Mouse (Mus musculus): ENCODE data around the gene Mapkbp1. TPM values are rescaled to one million over a fixed set of nuclear protein-coding genes. Genes with fewer than 3 reads are reported as not detected.

Gene Mapkbp1
- polyA plus RNA-seq, 1 experiment from 2014 or later: 2.9 TPM

GRCm38 (mm10) chr2:120049632-120050274 is 77.3 kb downstream of the Mapkbp1 start:
- Histone ChIP-seq H3K4me1 (ENCODE audit: control insufficient read depth, insufficient read depth, low read length) (no peaks in the 10 kb centered on the region), H3K9ac (ENCODE audit: low read length) (no peak overlapping the region; the same call in 1 of the 2 replicates), H3K27me3 (ENCODE audit: control insufficient read depth, insufficient read depth, low read length) (no peaks in the 10 kb centered on the region), H3K27ac (replicated peaks; ENCODE audit: low read depth, low read length) (no peak overlapping the region), H3K9me3 (ENCODE audit: control insufficient read depth, low read length) (no peaks in the 10 kb centered on the region), H3K36me3 (ENCODE audit: control insufficient read depth, insufficient read depth, low read length) (no peaks in the 10 kb centered on the region), H3K4me2 (ENCODE audit: low read depth, severe bottlenecking) (no peak overlapping the region), H3K4me3 (ENCODE audit: low read depth, low read length) (no peak overlapping the region)
- WGBS: 60% methylated on average over 10 of the region's 10 CpGs
- ATAC-seq (ENCODE audit: insufficient number of reproducible peaks, low FRiP score, low TSS enrichment, low read depth): no peak
- peak; percentile 61 for DNase-seq (ENCODE audit: low spot score)

DNA sequence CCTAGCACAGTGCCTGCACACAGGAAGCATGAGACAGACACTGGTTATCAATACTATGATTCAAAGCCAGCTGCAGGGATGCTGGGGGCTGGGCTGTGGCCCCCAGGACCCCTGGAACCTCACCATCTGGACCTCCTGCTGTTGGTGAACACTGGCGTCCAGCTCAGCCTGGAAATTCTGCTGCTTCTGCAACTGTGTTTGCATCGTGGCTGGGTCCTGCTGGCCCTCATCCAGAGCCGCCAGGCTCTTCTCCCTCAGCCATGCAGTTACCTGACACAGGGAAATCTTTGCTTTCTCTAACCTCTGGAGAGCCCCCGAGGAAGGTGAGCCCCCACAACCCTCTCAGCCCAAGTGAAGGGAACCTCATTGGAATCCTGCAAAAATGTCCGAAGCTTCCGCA is 78.9 kb downstream of the Mapkbp1 start:
- Histone ChIP-seq H3K9ac (ENCODE audit: low read length) (no peak overlapping the region), H3K27me3 (ENCODE audit: control insufficient read depth, insufficient read depth, low read length) (no peaks in the 10 kb centered on the region), H3K4me3 (ENCODE audit: low read depth, low read length) (no peak overlapping the region), H3K4me1 (ENCODE audit: control insufficient read depth, insufficient read depth, low read length) (no peaks in the 10 kb centered on the region), H3K9me3 (ENCODE audit: control insufficient read depth, low read length) (no peaks in the 10 kb centered on the region), H3K27ac (replicated peaks; ENCODE audit: low read depth, low read length) (no peak overlapping the region), H3K36me3 (ENCODE audit: control insufficient read depth, insufficient read depth, low read length) (no peaks in the 10 kb centered on the region), H3K4me2 (ENCODE audit: low read depth, severe bottlenecking) (no peak overlapping the region)
- DNase-seq (ENCODE audit: low spot score): no peak
- ATAC-seq (ENCODE audit: insufficient number of reproducible peaks, low FRiP score, low TSS enrichment, low read depth): no peak
- 69% methylated on average over 6 of the region's 6 CpGs for WGBS

DNA sequence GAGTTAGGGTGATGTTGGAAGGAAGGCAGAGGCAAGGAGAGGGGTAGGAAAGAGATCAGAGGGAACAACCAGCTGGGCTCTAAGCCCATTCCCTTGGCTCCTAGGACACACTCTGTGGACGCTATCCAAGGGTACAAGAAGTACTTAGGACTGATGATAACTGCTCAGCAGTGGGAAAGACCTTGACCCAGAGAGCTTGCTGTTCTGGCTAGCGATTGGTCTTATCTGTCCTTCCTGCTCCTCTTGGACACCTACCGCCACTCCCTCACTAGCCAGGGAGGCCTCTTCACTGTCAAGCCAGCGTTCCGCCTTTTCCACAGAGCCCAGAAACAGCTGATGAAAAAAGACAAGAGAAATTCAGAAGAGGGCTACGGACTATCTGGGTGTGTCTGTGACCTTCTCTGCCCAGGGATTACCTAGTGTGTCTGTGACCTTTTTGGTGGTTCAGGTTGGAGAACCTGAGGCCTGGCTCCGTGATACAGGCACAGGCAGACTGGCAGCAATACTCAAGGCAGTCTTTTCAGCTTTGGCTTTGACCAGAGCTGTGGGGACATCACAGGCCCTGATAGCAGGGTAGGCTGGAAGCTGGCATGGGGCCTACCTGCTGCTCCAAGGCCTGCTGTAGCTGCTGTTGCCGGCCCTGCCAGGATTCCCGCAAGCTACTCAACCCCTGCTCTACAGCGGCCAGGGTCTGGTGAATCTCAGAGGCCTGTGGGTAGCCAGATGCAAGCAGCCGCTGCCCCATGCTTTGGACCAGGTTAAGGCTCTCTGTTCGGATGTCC is 82.5 kb downstream of the Mapkbp1 start:
- DNase-seq (ENCODE audit: low spot score) (no peak), ATAC-seq (ENCODE audit: insufficient number of reproducible peaks, low FRiP score, low TSS enrichment, low read depth) (no peak)
- no peaks in the 10 kb centered on the region for H3K4me1 ChIP-seq (ENCODE audit: control insufficient read depth, insufficient read depth, low read length)
- WGBS: 88% methylated on average over 12 of the region's 12 CpGs
- no peak overlapping the region for H3K27ac ChIP-seq (replicated peaks; ENCODE audit: low read depth, low read length)
- no peak overlapping the region for H3K4me2 ChIP-seq (ENCODE audit: low read depth, severe bottlenecking)
- H3K36me3 ChIP-seq (ENCODE audit: control insufficient read depth, insufficient read depth, low read length): no peaks in the 10 kb centered on the region
- H3K27me3 ChIP-seq (ENCODE audit: control insufficient read depth, insufficient read depth, low read length): no peaks in the 10 kb centered on the region
- no peaks in the 10 kb centered on the region for H3K9me3 ChIP-seq (ENCODE audit: control insufficient read depth, low read length)
- no peak overlapping the region for H3K9ac ChIP-seq (ENCODE audit: low read length)
- H3K4me3 ChIP-seq (ENCODE audit: low read depth, low read length): no peak overlapping the region

GRCm38 (mm10) chr2:120055923-120056322 is 83.4 kb downstream of the Mapkbp1 start:
- H3K4me3 ChIP-seq (ENCODE audit: low read depth, low read length): no peak overlapping the region
- WGBS: 93% methylated on average over 10 of the region's 10 CpGs
- H3K4me1 ChIP-seq (ENCODE audit: control insufficient read depth, insufficient read depth, low read length): no peaks in the 10 kb centered on the region
- H3K4me2 ChIP-seq (ENCODE audit: low read depth, severe bottlenecking): no peak overlapping the region
- H3K27ac ChIP-seq (replicated peaks; ENCODE audit: low read depth, low read length): no peak overlapping the region
- no peak for ATAC-seq (ENCODE audit: insufficient number of reproducible peaks, low FRiP score, low TSS enrichment, low read depth)
- H3K9me3 ChIP-seq (ENCODE audit: control insufficient read depth, low read length): no peaks in the 10 kb centered on the region
- no peaks in the 10 kb centered on the region for H3K36me3 ChIP-seq (ENCODE audit: control insufficient read depth, insufficient read depth, low read length)
- no peak for DNase-seq (ENCODE audit: low spot score)
- H3K9ac ChIP-seq (ENCODE audit: low read length): no peak overlapping the region
- H3K27me3 ChIP-seq (ENCODE audit: control insufficient read depth, insufficient read depth, low read length): no peaks in the 10 kb centered on the region

- Histone ChIP-seq H3K27ac (replicated peaks; ENCODE audit: low read depth, low read length) (no peak overlapping the region), H3K9me3 (ENCODE audit: control insufficient read depth, low read length) (no peaks in the 10 kb centered on the region), H3K27me3 (ENCODE audit: control insufficient read depth, insufficient read depth, low read length) (no peaks in the 10 kb centered on the region), H3K9ac (ENCODE audit: low read length) (no peak overlapping the region), H3K36me3 (ENCODE audit: control insufficient read depth, insufficient read depth, low read length) (no peaks in the 10 kb centered on the region), H3K4me1 (ENCODE audit: control insufficient read depth, insufficient read depth, low read length) (no peaks in the 10 kb centered on the region), H3K4me2 (ENCODE audit: low read depth, severe bottlenecking) (no peak overlapping the region), H3K4me3 (ENCODE audit: low read depth, low read length) (no peak overlapping the region)
- DNase-seq (ENCODE audit: low spot score): no peak
- no peak for ATAC-seq (ENCODE audit: insufficient number of reproducible peaks, low FRiP score, low TSS enrichment, low read depth)
- 79% methylated on average over 4 of the region's 4 CpGs for WGBS
Observed at GRCm38 (mm10) chr2:120058818-120059217, 86.3 kb downstream of the Mapkbp1 start.

DNA sequence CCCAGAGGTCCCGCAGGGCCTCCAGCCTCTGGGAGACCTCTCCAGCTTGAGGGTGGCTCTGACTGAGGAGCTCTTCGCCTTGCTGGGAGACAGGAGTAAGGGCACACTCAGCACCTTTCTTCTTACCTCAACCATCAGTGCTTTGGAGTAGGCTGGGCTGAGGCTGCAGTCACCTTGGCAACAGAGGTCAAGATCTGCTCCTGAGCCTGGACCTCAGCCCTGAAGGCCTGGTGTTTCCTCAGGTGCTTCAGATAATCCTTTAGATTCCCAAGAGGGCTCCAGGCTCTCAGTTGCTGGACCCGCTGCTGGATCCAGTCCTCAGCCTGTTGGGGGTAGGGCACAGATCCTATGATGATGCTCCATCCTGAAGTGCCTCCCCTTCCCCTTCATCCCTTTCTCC is 87.0 kb downstream of the Mapkbp1 start:
- ATAC-seq (ENCODE audit: insufficient number of reproducible peaks, low FRiP score, low TSS enrichment, low read depth) (no peak), DNase-seq (ENCODE audit: low spot score) (no peak)
- Histone ChIP-seq H3K4me3 (ENCODE audit: low read depth, low read length) (no peak overlapping the region), H3K36me3 (ENCODE audit: control insufficient read depth, insufficient read depth, low read length) (no peaks in the 10 kb centered on the region), H3K4me2 (ENCODE audit: low read depth, severe bottlenecking) (no peak overlapping the region; the same call in 1 of the 2 replicates), H3K9me3 (ENCODE audit: control insufficient read depth, low read length) (no peaks in the 10 kb centered on the region), H3K27ac (replicated peaks; ENCODE audit: low read depth, low read length) (no peak overlapping the region), H3K4me1 (ENCODE audit: control insufficient read depth, insufficient read depth, low read length) (no peaks in the 10 kb centered on the region), H3K9ac (ENCODE audit: low read length) (no peak overlapping the region), H3K27me3 (ENCODE audit: control insufficient read depth, insufficient read depth, low read length) (no peaks in the 10 kb centered on the region)
- WGBS: 88% methylated on average over 3 of the region's 3 CpGs

GRCm38 (mm10) chr2:120060190-120060589 is 87.7 kb downstream of the Mapkbp1 start:
- Histone ChIP-seq H3K4me3 (ENCODE audit: low read depth, low read length) (no peak overlapping the region), H3K27ac (replicated peaks; ENCODE audit: low read depth, low read length) (no peak overlapping the region), H3K9ac (ENCODE audit: low read length) (no peak overlapping the region), H3K9me3 (ENCODE audit: control insufficient read depth, low read length) (no peaks in the 10 kb centered on the region), H3K4me2 (ENCODE audit: low read depth, severe bottlenecking) (no peak overlapping the region), H3K4me1 (ENCODE audit: control insufficient read depth, insufficient read depth, low read length) (no peaks in the 10 kb centered on the region), H3K36me3 (ENCODE audit: control insufficient read depth, insufficient read depth, low read length) (no peaks in the 10 kb centered on the region), H3K27me3 (ENCODE audit: control insufficient read depth, insufficient read depth, low read length) (no peaks in the 10 kb centered on the region)
- no peak for DNase-seq (ENCODE audit: low spot score)
- no peak for ATAC-seq (ENCODE audit: insufficient number of reproducible peaks, low FRiP score, low TSS enrichment, low read depth)
- WGBS: 75% methylated on average over 6 of the region's 6 CpGs

- Histone ChIP-seq H3K9ac (ENCODE audit: low read length) (no peak overlapping the region), H3K27me3 (ENCODE audit: control insufficient read depth, insufficient read depth, low read length) (no peaks in the 10 kb centered on the region), H3K36me3 (ENCODE audit: control insufficient read depth, insufficient read depth, low read length) (no peaks in the 10 kb centered on the region), H3K9me3 (ENCODE audit: control insufficient read depth, low read length) (no peaks in the 10 kb centered on the region), H3K27ac (replicated peaks; ENCODE audit: low read depth, low read length) (no peak overlapping the region), H3K4me1 (ENCODE audit: control insufficient read depth, insufficient read depth, low read length) (no peaks in the 10 kb centered on the region), H3K4me3 (ENCODE audit: low read depth, low read length) (no peak overlapping the region), H3K4me2 (ENCODE audit: low read depth, severe bottlenecking) (no peak overlapping the region)
- DNase-seq (ENCODE audit: low spot score) (no peak), ATAC-seq (ENCODE audit: insufficient number of reproducible peaks, low FRiP score, low TSS enrichment, low read depth) (no peak)
- 84% methylated on average over 9 of the region's 9 CpGs for WGBS
Observed at GRCm38 (mm10) chr2:120060651-120061050, 88.2 kb downstream of the Mapkbp1 start.
